Mouse (Mus musculus): ENCODE data around the gene Becn1.
A peak's percentile ranks its signal among the peaks of the same experiment; 100 is the strongest.

The Becn1 gene

GRCm38 (mm10) chr11:101315665-101316500, 13.8 kb upstream of the Becn1 start, which contains the start of gene Psme3:
Gene Psme3 (plus strand): TSS chr11:101316213.
- peak; percentile 70 for DNase-seq (ENCODE audit: low read depth)

GRCm38 (mm10) chr11:101315082-101315650, 13.1 kb upstream of the Becn1 start:
- DNase-seq (ENCODE audit: low read depth) = no peak

GRCm38 (mm10) chr11:101314567-101314966, 12.5 kb upstream of the Becn1 start:
- DNase-seq (ENCODE audit: low read depth) = no peak

- no peak for DNase-seq (ENCODE audit: low read depth)
Measured at GRCm38 (mm10) chr11:101312150-101312549, 10.1 kb upstream of the Becn1 start.

GRCm38 (mm10) chr11:101311083-101311482, 9.0 kb upstream of the Becn1 start:
- no peak for DNase-seq (ENCODE audit: low read depth)

GRCm38 (mm10) chr11:101307744-101308143, 5.7 kb upstream of the Becn1 start:
- no peak for DNase-seq (ENCODE audit: low read depth)

GRCm38 (mm10) chr11:101301299-101302003, 635 bp downstream of the Becn1 start:
- DNase-seq (ENCODE audit: low read depth) = no peak

- DNase-seq (ENCODE audit: low read depth) = no peak
Measured at GRCm38 (mm10) chr11:101300881-101301280, 1.2 kb downstream of the Becn1 start.

- DNase-seq (ENCODE audit: low read depth) = no peak
Measured at GRCm38 (mm10) chr11:101295191-101295590, 6.9 kb downstream of the Becn1 start.

GRCm38 (mm10) chr11:101291231-101291630, 10.9 kb downstream of the Becn1 start:
- no peak for DNase-seq (ENCODE audit: low read depth)

GRCm38 (mm10) chr11:101287306-101287705, 14.8 kb downstream of the Becn1 start:
- DNase-seq (ENCODE audit: low read depth) = peak; percentile 60

- DNase-seq (ENCODE audit: low read depth) = no peak
Measured at GRCm38 (mm10) chr11:101283805-101284204, 18.3 kb downstream of the Becn1 start.

- no peak for DNase-seq (ENCODE audit: low read depth)
Measured at GRCm38 (mm10) chr11:101282896-101283295, 19.2 kb downstream of the Becn1 start.

- no peak for DNase-seq (ENCODE audit: low read depth)
Measured at GRCm38 (mm10) chr11:101280837-101281236, 21.2 kb downstream of the Becn1 start.

- DNase-seq (ENCODE audit: low read depth) = no peak
Measured at GRCm38 (mm10) chr11:101279193-101279569, 22.9 kb downstream of the Becn1 start.

- peak; percentile 75 for DNase-seq (ENCODE audit: low read depth)
Measured at GRCm38 (mm10) chr11:101278223-101279192, 23.6 kb downstream of the Becn1 start, which contains the start of the genes Cntd1 and Coa3. Gene Cntd1 (plus strand): TSS chr11:101279012. Gene Coa3 (minus strand): TSS chr11:101279114.

GRCm38 (mm10) chr11:101277381-101278222, 24.5 kb downstream of the Becn1 start:
- no peak for DNase-seq (ENCODE audit: low read depth)

GRCm38 (mm10) chr11:101276319-101277070, 25.6 kb downstream of the Becn1 start:
- no peak for DNase-seq (ENCODE audit: low read depth)

- no peak for DNase-seq (ENCODE audit: low read depth)
Measured at GRCm38 (mm10) chr11:101275309-101275708, 26.8 kb downstream of the Becn1 start.

- DNase-seq (ENCODE audit: low read depth) = no peak
Measured at GRCm38 (mm10) chr11:101272446-101272845, 29.6 kb downstream of the Becn1 start.

All from fibroblast of lung, adult 2 months (primary cell).